In the genomic region with DNA sequence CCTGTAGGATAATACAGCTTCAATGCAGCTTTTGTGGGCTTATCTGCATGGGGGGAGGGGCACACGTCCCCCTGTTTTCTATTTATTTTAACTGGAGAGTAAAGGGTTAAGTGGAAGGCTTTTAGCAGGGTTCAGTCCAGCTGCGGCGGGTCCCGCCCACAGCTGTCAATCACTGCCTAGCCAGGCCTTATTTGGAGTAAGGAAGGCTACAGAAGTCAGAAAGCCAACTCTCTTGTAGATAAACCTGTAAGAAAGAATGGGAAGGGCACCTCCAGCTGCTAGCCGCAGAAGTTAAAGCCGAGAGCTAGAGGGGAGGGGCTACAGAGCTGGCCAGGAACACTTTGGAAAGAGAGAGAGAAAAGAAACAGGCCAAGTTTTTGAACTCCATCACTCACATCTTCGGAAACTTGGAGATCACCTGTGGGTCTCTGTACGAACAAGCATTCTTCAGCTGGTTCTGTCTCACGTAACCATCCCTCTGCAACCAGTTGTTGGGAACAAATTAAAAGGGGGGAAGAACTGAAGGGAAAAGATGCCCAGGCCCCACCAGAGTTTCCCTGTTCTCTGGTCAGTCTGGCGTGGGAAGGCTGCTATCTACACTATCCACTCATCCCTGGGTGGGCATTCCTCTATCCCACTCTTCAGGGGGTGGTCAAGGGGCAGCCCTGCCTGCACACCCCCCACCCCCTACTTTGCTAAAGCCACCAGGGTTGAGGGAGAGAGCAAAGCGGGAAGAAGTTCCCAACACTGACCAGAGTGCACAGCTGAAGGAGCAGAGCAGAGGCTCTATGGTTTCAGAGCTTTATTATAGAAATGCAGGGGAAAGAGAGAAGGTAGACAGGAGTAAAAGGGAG, we compare ENCODE assay signal across 10 mouse cellular contexts.
DNase-seq lines count a peak whose midpoint lies in the region; ATAC-seq lines count a peak whose summit lies in the region.
"Had no signal": no experiment of that assay in that cellular context is flagged by ENCODE, and none has a peak within 500 bp of the region (broad histone marks: within the 10 kb centered on the region; RNA-seq: fewer than 3 reads in every experiment).

No protein-coding gene starts in this region.

- ATAC-seq in lung, embryonic 16.5 days (ENCODE audit: low read depth): peak; percentile 64
- ATAC-seq in granulocyte monocyte progenitor cell, adult 5-6 weeks (replicated peaks; ENCODE audit: poor library complexity, severe bottlenecking): peak; percentile 59
- ATAC-seq in liver, embryonic 16.5 days (ENCODE audit: low read depth): peak; percentile 54; the same call in 1 of the 2 replicates
- ATAC-seq: Patski had no signal

- intact Hi-C loops in left cerebral cortex, postnatal 10 days (cut with DNase I): no loop called here

- no peak overlapping the region for H3K9ac ChIP-seq in lung, embryonic 16.5 days (ENCODE audit: low read length)
- no peak overlapping the region for H3K9ac ChIP-seq in liver, embryonic 16.5 days (ENCODE audit: low read depth, low read length)

- H3K4me3 ChIP-seq in lung, embryonic 16.5 days (ENCODE audit: low read length): no peak overlapping the region
- no peak overlapping the region for H3K4me3 ChIP-seq in liver, embryonic 16.5 days (ENCODE audit: low read depth, low read length)

- 6% methylated on average over 11 of the region's 11 CpGs for WGBS in lung, embryonic 16.5 days
- 14% methylated on average over 11 of the region's 11 CpGs for WGBS in liver, embryonic 16.5 days (ENCODE audit: insufficient replicate concordance)

- H3K27ac ChIP-seq in lung, embryonic 16.5 days (ENCODE audit: low read length): no peak overlapping the region
- H3K27ac ChIP-seq in liver, embryonic 16.5 days (ENCODE audit: low read length): no peak overlapping the region

- no peaks in the 10 kb centered on the region; the same call in 1 of the 2 replicates for H3K4me1 ChIP-seq in lung, embryonic 16.5 days (replicated peaks; ENCODE audit: control insufficient read depth, insufficient read depth, low read length)
- no peaks in the 10 kb centered on the region for H3K4me1 ChIP-seq in liver, embryonic 16.5 days (ENCODE audit: control insufficient read depth, low read depth, low read length)

- no peaks in the 10 kb centered on the region for H3K27me3 ChIP-seq in lung, embryonic 16.5 days (ENCODE audit: control insufficient read depth, insufficient read depth, low read depth, low read length)
- no peaks in the 10 kb centered on the region for H3K27me3 ChIP-seq in liver, embryonic 16.5 days (ENCODE audit: control insufficient read depth, insufficient read depth, low read depth, low read length)
- H3K27me3 ChIP-seq: Patski had no signal

- no peaks in the 10 kb centered on the region for H3K9me3 ChIP-seq in lung, embryonic 16.5 days (ENCODE audit: control insufficient read depth, low read length)
- no peaks in the 10 kb centered on the region for H3K9me3 ChIP-seq in liver, embryonic 16.5 days (replicated peaks; ENCODE audit: control insufficient read depth, low read length)

- DNase-seq in lung, postnatal 36 days: no peak
- peak; percentile 51 for DNase-seq in yolk sac, embryonic 10.5 days (ENCODE audit: low spot score)
- DNase-seq in left cerebral cortex, postnatal 10 days (ENCODE audit: extremely low spot score in 1 of 2, low spot score in 2 of 2): no peak
- DNase-seq in right cerebral cortex, adult 18-20 months: no peak
- DNase-seq in gastrocnemius, adult 18-20 months (ENCODE audit: low spot score): no peak
- DNase-seq: right cerebral cortex, postnatal 25 days had no signal

- no peaks in the 10 kb centered on the region for H3K36me3 ChIP-seq in lung, embryonic 16.5 days (ENCODE audit: control insufficient read depth, insufficient read depth, low read length)
- no peaks in the 10 kb centered on the region for H3K36me3 ChIP-seq in liver, embryonic 16.5 days (ENCODE audit: control insufficient read depth, insufficient read depth)

- H3K4me2 ChIP-seq in lung, embryonic 16.5 days (ENCODE audit: low read depth, low read length): peak overlapping the region; percentile 18; the same call in 1 of the 2 replicates
- H3K4me2 ChIP-seq in liver, embryonic 16.5 days (ENCODE audit: low read depth, low read length): no peak overlapping the region
